In genomic region chr15:27536186-27536585, GRCm38 (mm10) we compare ENCODE assay signal across 28 mouse cellular contexts.
DNase-seq lines count a peak whose midpoint lies in the region; ATAC-seq and TF ChIP-seq lines count a peak whose summit lies in the region.
"Had no signal": no experiment of that assay in that cellular context is flagged by ENCODE, and none has a peak within 500 bp of the region (broad histone marks: within the 10 kb centered on the region; RNA-seq: fewer than 3 reads in every experiment).

No protein-coding gene starts in this region.

- H3K4me2 ChIP-seq in heart, embryonic 11.5 days: no peak overlapping the region
- H3K4me2 ChIP-seq: forebrain, embryonic 13.5 days; hindbrain, embryonic 12.5 days; intestine, embryonic 15.5 days; limb, embryonic 15.5 days; liver, embryonic 13.5 days; midbrain, embryonic 13.5 days had no signal

- TF ChIP-seq CTCF in layer of hippocampus, adult 2 months (conservative IDR thresholded peaks at IDR 0.05): no peak
- TF ChIP-seq CTCF in cortical plate, adult 2 months (IDR thresholded peaks at IDR 0.05; ENCODE audit: extremely low read depth, insufficient read depth, low read length): no peak

- TF ChIP-seq POLR2A in cortical plate, adult 2 months (IDR thresholded peaks at IDR 0.05; ENCODE audit: extremely low read depth, insufficient read depth, low read length): no peak

- DNase-seq in heart, adult 11 months: no peak
- DNase-seq in layer of hippocampus, adult 2 months (ENCODE audit: low spot score in 2 of 2): no peak
- DNase-seq in layer of hippocampus, postnatal 25 days (ENCODE audit: extremely low spot score in 1 of 2, low spot score in 1 of 2): no peak
- DNase-seq in brain, adult 2 months (ENCODE audit: low read depth, low spot score): peak; percentile 84
- no peak for DNase-seq in lung, adult 18-20 months
- DNase-seq: B cell, adult 2 months; cerebellum, postnatal 14 days; gastrocnemius, postnatal 14 days; heart, postnatal 36 days; kidney, postnatal 36 days; liver, embryonic 13.5 days; lung, adult 2 months; lung, postnatal 10 days; retina, postnatal 1 day; spleen, adult 18-20 months; thymus, adult 2 months; thymus, postnatal 36 days had no signal

- no peaks in the 10 kb centered on the region for H3K9me3 ChIP-seq in heart, embryonic 11.5 days (replicated peaks; ENCODE audit: control insufficient read depth, low read length)
- H3K9me3 ChIP-seq: forebrain, embryonic 13.5 days; hindbrain, embryonic 12.5 days; intestine, embryonic 15.5 days; limb, embryonic 10.5 days; limb, embryonic 15.5 days; liver, embryonic 13.5 days; midbrain, embryonic 13.5 days had no signal

- H3K9ac ChIP-seq in heart, embryonic 11.5 days (ENCODE audit: low read depth, low read length): no peak overlapping the region
- H3K9ac ChIP-seq: forebrain, embryonic 13.5 days; hindbrain, embryonic 12.5 days; intestine, embryonic 15.5 days; limb, embryonic 15.5 days; liver, embryonic 13.5 days; midbrain, embryonic 13.5 days had no signal

- 93% methylated on average over 7 of the region's 7 CpGs for WGBS in heart, embryonic 11.5 days (ENCODE audit: insufficient replicate concordance)

- H3K27me3 ChIP-seq in heart, embryonic 11.5 days (ENCODE audit: control insufficient read depth, insufficient read depth, low read length): no peaks in the 10 kb centered on the region
- H3K27me3 ChIP-seq: forebrain, embryonic 13.5 days; hindbrain, embryonic 12.5 days; intestine, embryonic 15.5 days; limb, embryonic 15.5 days; liver, embryonic 13.5 days; midbrain, embryonic 13.5 days had no signal

- no peaks in the 10 kb centered on the region for H3K36me3 ChIP-seq in heart, embryonic 11.5 days (ENCODE audit: control insufficient read depth, insufficient read depth, low read length)
- H3K36me3 ChIP-seq: hindbrain, embryonic 12.5 days; intestine, embryonic 15.5 days; limb, embryonic 10.5 days; limb, embryonic 15.5 days; liver, embryonic 13.5 days; midbrain, embryonic 13.5 days had no signal

- peak overlapping the region; percentile 80 for H3K27ac ChIP-seq in heart, embryonic 11.5 days (ENCODE audit: low read depth, low read length)
- H3K27ac ChIP-seq in layer of hippocampus, adult 2 months: peak overlapping the region; percentile 92
- H3K27ac ChIP-seq in cortical plate, adult 2 months (ENCODE audit: insufficient read depth, low read length): 0 out of 2 replicates have a peak overlapping the region, but pooled peaks have one; percentile 97
- H3K27ac ChIP-seq: forebrain, embryonic 13.5 days; hindbrain, embryonic 12.5 days; hindbrain, postnatal 0 days; intestine, embryonic 15.5 days; limb, embryonic 10.5 days; limb, embryonic 15.5 days; liver, embryonic 13.5 days; macrophage; midbrain, embryonic 13.5 days; stomach, postnatal 0 days had no signal

- H3K4me1 ChIP-seq in heart, embryonic 11.5 days (ENCODE audit: control insufficient read depth, insufficient read depth, low read length): peaks cover 44% of the 10 kb centered on the region
- H3K4me1 ChIP-seq in cortical plate, adult 2 months (ENCODE audit: control insufficient read depth, insufficient read depth, low read length): peaks cover 29% of the 10 kb centered on the region

- no peak for ATAC-seq in heart, embryonic 11.5 days (replicated peaks; ENCODE audit: insufficient number of reproducible peaks, low FRiP score, low TSS enrichment)
- ATAC-seq: forebrain, embryonic 13.5 days; hindbrain, postnatal 0 days; intestine, embryonic 15.5 days; midbrain, embryonic 13.5 days had no signal

- H3K4me3 ChIP-seq in heart, embryonic 11.5 days (ENCODE audit: low read depth, low read length): no peak overlapping the region
- H3K4me3 ChIP-seq in layer of hippocampus, adult 2 months: no peak overlapping the region
- no peak overlapping the region for H3K4me3 ChIP-seq in cortical plate, adult 2 months (ENCODE audit: insufficient read depth, low read length)
- H3K4me3 ChIP-seq: forebrain, embryonic 13.5 days; hindbrain, embryonic 12.5 days; intestine, embryonic 15.5 days; limb, embryonic 10.5 days; limb, embryonic 15.5 days; liver, embryonic 13.5 days; midbrain, embryonic 13.5 days had no signal
